Mouse (Mus musculus): ENCODE results near the gene Gm2663. TPM values are rescaled to one million over a fixed set of nuclear protein-coding genes. Genes with fewer than 3 reads are reported as not detected.
"Not testable (repeated sequence)": the region's sequence is repeated elsewhere in the genome, so short reads cannot be mapped to it uniquely, and the experiment has no call there.

Gene Gm2663
- polyA plus RNA-seq, 1 experiment from 2014 or later, result not detected

- 84% methylated on average over 2 of the region's 2 CpGs for WGBS
- H3K4me3 ChIP-seq, result no peak overlapping the region
These were observed 19.9 kb upstream of the Gm2663 start for GRCm38 (mm10) chr6:41019140-41019539.

GRCm38 (mm10) chr6:41018629-41019028, 19.4 kb upstream of the Gm2663 start:
- WGBS, result 91% methylated on average over 2 of the region's 2 CpGs
- ATAC-seq (ENCODE audit: low FRiP score, low read depth), result no peak
- H3K27ac ChIP-seq (replicated peaks), result no peak overlapping the region
- no peaks in the 10 kb centered on the region for H3K4me1 ChIP-seq
- no peaks in the 10 kb centered on the region for H3K36me3 ChIP-seq
- H3K27me3 ChIP-seq, result no peaks in the 10 kb centered on the region
- H3K4me2 ChIP-seq (replicated peaks), result no peak overlapping the region
- H3K4me3 ChIP-seq, result no peak overlapping the region
- no peak overlapping the region for H3K9ac ChIP-seq (replicated peaks)
- H3K9me3 ChIP-seq, result no peaks in the 10 kb centered on the region

More at GRCm38 (mm10) chr6:41019140-41019539, 19.9 kb upstream of the Gm2663 start:
- H3K27ac ChIP-seq (replicated peaks), result no peak overlapping the region
- no peaks in the 10 kb centered on the region for H3K27me3 ChIP-seq
- no peaks in the 10 kb centered on the region for H3K9me3 ChIP-seq
- no peak for ATAC-seq (ENCODE audit: low FRiP score, low read depth)
- no peaks in the 10 kb centered on the region for H3K36me3 ChIP-seq
- H3K9ac ChIP-seq (replicated peaks), result no peak overlapping the region
- no peaks in the 10 kb centered on the region for H3K4me1 ChIP-seq
- H3K4me2 ChIP-seq (replicated peaks), result no peak overlapping the region

- 67% methylated on average over 4 of the region's 4 CpGs for WGBS
- no peak overlapping the region for H3K4me3 ChIP-seq
- no peaks in the 10 kb centered on the region for H3K4me1 ChIP-seq
- no peak overlapping the region for H3K27ac ChIP-seq (replicated peaks)
- H3K4me2 ChIP-seq (replicated peaks), result no peak overlapping the region
- H3K9me3 ChIP-seq, result no peaks in the 10 kb centered on the region
- H3K27me3 ChIP-seq, result no peaks in the 10 kb centered on the region
- ATAC-seq (ENCODE audit: low FRiP score, low read depth), result no peak
- no peak overlapping the region for H3K9ac ChIP-seq (replicated peaks)
- H3K36me3 ChIP-seq, result no peaks in the 10 kb centered on the region
These were observed 15.8 kb upstream of the Gm2663 start for GRCm38 (mm10) chr6:41015065-41015464.

- H3K36me3 ChIP-seq; H3K9ac ChIP-seq (replicated peaks); H3K27me3 ChIP-seq; H3K4me3 ChIP-seq; H3K9me3 ChIP-seq; H3K27ac ChIP-seq (replicated peaks); ATAC-seq (ENCODE audit: low FRiP score, low read depth); H3K4me2 ChIP-seq (replicated peaks); H3K4me1 ChIP-seq: not testable (repeated sequence)
- 97% methylated on average over 2 of the region's 2 CpGs for WGBS
These were observed 34.8 kb downstream of the Gm2663 start, which contains the start of gene 1810009J06Rik for GRCm38 (mm10) chr6:40964454-40964853. Gene 1810009J06Rik, plus strand, starts transcription at chr6:40964754.

GRCm38 (mm10) chr6:40953716-40954115, 45.6 kb downstream of the Gm2663 start:
- no peak overlapping the region for H3K27ac ChIP-seq (replicated peaks)
- no peaks in the 10 kb centered on the region for H3K27me3 ChIP-seq
- no peak overlapping the region for H3K4me3 ChIP-seq
- H3K9ac ChIP-seq (replicated peaks), result no peak overlapping the region
- ATAC-seq (ENCODE audit: low FRiP score, low read depth), result no peak
- no peaks in the 10 kb centered on the region for H3K9me3 ChIP-seq
- H3K36me3 ChIP-seq, result no peaks in the 10 kb centered on the region
- H3K4me2 ChIP-seq (replicated peaks), result no peak overlapping the region
- no peaks in the 10 kb centered on the region for H3K4me1 ChIP-seq
- 75% methylated on average over 2 of the region's 2 CpGs for WGBS

- no peak within 1 kb of the TSS for H3K27ac ChIP-seq (replicated peaks)
- no peaks in the 10 kb centered on the region for H3K36me3 ChIP-seq
- H3K9me3 ChIP-seq, result no peaks in the 10 kb centered on the region
- H3K4me3 ChIP-seq, result no peak within 1 kb of the TSS
- no peaks in the 10 kb centered on the region for H3K27me3 ChIP-seq
- no peaks in the 10 kb centered on the region for H3K4me1 ChIP-seq
- H3K4me2 ChIP-seq (replicated peaks), result no peak within 1 kb of the TSS
- no peak for ATAC-seq (ENCODE audit: low FRiP score, low read depth)
- H3K9ac ChIP-seq (replicated peaks), result no peak within 1 kb of the TSS
These were observed 47.5 kb downstream of the Gm2663 start, which contains the start of gene Gm4744 for GRCm38 (mm10) chr6:40951770-40952169. Gene Gm4744, minus strand, starts transcription at chr6:40951870.

Other genes with a start within 250 kb of the Gm2663 start
- not detected in 2 replicates for gene Moxd2, start 112.0 kb downstream of the Gm2663 start, polyA plus RNA-seq (2016; fragmentation: Nextera tagmentation; extraction: Ambion mirVana)
- gene Prss58, start 99.1 kb downstream of the Gm2663 start, polyA plus RNA-seq (2016; fragmentation: Nextera tagmentation; extraction: Ambion mirVana), result not detected in 2 replicates
- not detected in 2 replicates for gene 1700074P13Rik, start 58.9 kb downstream of the Gm2663 start, polyA plus RNA-seq (2016; fragmentation: Nextera tagmentation; extraction: Ambion mirVana)
- not detected in 2 replicates for gene Gm4744, start 47.6 kb downstream of the Gm2663 start, polyA plus RNA-seq (2016; fragmentation: Nextera tagmentation; extraction: Ambion mirVana)
- not detected in 2 replicates for gene 1810009J06Rik, start 34.7 kb downstream of the Gm2663 start, polyA plus RNA-seq (2016; fragmentation: Nextera tagmentation; extraction: Ambion mirVana)
- not detected in 2 replicates for gene 2210010C04Rik, start 36.0 kb upstream of the Gm2663 start, polyA plus RNA-seq (2016; fragmentation: Nextera tagmentation; extraction: Ambion mirVana)